Mouse (Mus musculus): ENCODE measurements around the gene Rnf34. TPM values are rescaled to one million over a fixed set of nuclear protein-coding genes. Genes with fewer than 3 reads are reported as not detected.

Rnf34 gene
- polyA plus RNA-seq (2015; fragmentation: Nextera tagmentation; extraction: Ambion mirVana), result 52.3 and 58.0 TPM in 2 replicates

- H3K4me2 ChIP-seq (ENCODE audit: low read length), result peak within 1 kb of the TSS; percentile 89
- H3K27ac ChIP-seq (ENCODE audit: low read length), result peak within 1 kb of the TSS; percentile 92
- H3K4me3 ChIP-seq (replicated peaks; ENCODE audit: low read length), result peak within 1 kb of the TSS; percentile 68
- peaks cover 22% of the 10 kb centered on the region for H3K4me1 ChIP-seq (replicated peaks; ENCODE audit: control insufficient read depth, insufficient read depth, low read length)
- WGBS, result under 1% methylated on average over 52 of the region's 61 CpGs
- H3K9me3 ChIP-seq (ENCODE audit: control insufficient read depth, low read length), result no peaks in the 10 kb centered on the region
- peak within 1 kb of the TSS; percentile 92 for H3K9ac ChIP-seq (replicated peaks; ENCODE audit: low read depth, low read length)
- no peaks in the 10 kb centered on the region for H3K36me3 ChIP-seq (ENCODE audit: control insufficient read depth, insufficient read depth)
- ATAC-seq, result peak; percentile 100
- H3K27me3 ChIP-seq (replicated peaks; ENCODE audit: control insufficient read depth, insufficient read depth, low read length), result no peaks in the 10 kb centered on the region
Observed at GRCm38 (mm10) chr5:122849521-122850318, at the start of gene Rnf34. Gene Rnf34 (plus strand): TSS chr5:122850048.

GRCm38 (mm10) chr5:122800345-122801010 lies 49.4 kb upstream of the Rnf34 start:
- H3K4me1 ChIP-seq (replicated peaks; ENCODE audit: control insufficient read depth, insufficient read depth, low read length), result peaks cover 22% of the 10 kb centered on the region
- peaks cover 47% of the 10 kb centered on the region for H3K36me3 ChIP-seq (ENCODE audit: control insufficient read depth, insufficient read depth)
- H3K4me2 ChIP-seq (ENCODE audit: low read length), result no peak overlapping the region
- H3K4me3 ChIP-seq (replicated peaks; ENCODE audit: low read length), result no peak overlapping the region
- no peaks in the 10 kb centered on the region for H3K9me3 ChIP-seq (ENCODE audit: control insufficient read depth, low read length)
- no peak for ATAC-seq
- no peak overlapping the region for H3K9ac ChIP-seq (replicated peaks; ENCODE audit: low read depth, low read length)
- H3K27ac ChIP-seq (ENCODE audit: low read length), result no peak overlapping the region
- WGBS, result 67% methylated on average over 13 of the region's 13 CpGs
- H3K27me3 ChIP-seq (replicated peaks; ENCODE audit: control insufficient read depth, insufficient read depth, low read length), result no peaks in the 10 kb centered on the region

GRCm38 (mm10) chr5:122801684-122802083 lies 48.2 kb upstream of the Rnf34 start:
- H3K27me3 ChIP-seq (replicated peaks; ENCODE audit: control insufficient read depth, insufficient read depth, low read length), result no peaks in the 10 kb centered on the region
- H3K9me3 ChIP-seq (ENCODE audit: control insufficient read depth, low read length), result no peaks in the 10 kb centered on the region
- no peak overlapping the region for H3K4me3 ChIP-seq (replicated peaks; ENCODE audit: low read length)
- ATAC-seq, result no peak
- H3K36me3 ChIP-seq (ENCODE audit: control insufficient read depth, insufficient read depth), result peaks cover 57% of the 10 kb centered on the region
- no peak overlapping the region for H3K4me2 ChIP-seq (ENCODE audit: low read length)
- no peak overlapping the region for H3K27ac ChIP-seq (ENCODE audit: low read length)
- no peak overlapping the region for H3K9ac ChIP-seq (replicated peaks; ENCODE audit: low read depth, low read length)
- peaks cover 22% of the 10 kb centered on the region for H3K4me1 ChIP-seq (replicated peaks; ENCODE audit: control insufficient read depth, insufficient read depth, low read length)
- WGBS, result 96% methylated on average over 8 of the region's 8 CpGs

- no peak overlapping the region for H3K9ac ChIP-seq (replicated peaks; ENCODE audit: low read depth, low read length)
- ATAC-seq, result no peak
- H3K27ac ChIP-seq (ENCODE audit: low read length), result no peak overlapping the region
- WGBS, result 78% methylated on average over 9 of the region's 9 CpGs
- H3K4me1 ChIP-seq (replicated peaks; ENCODE audit: control insufficient read depth, insufficient read depth, low read length), result peaks cover 22% of the 10 kb centered on the region
- H3K4me2 ChIP-seq (ENCODE audit: low read length), result no peak overlapping the region
- peaks cover 59% of the 10 kb centered on the region for H3K36me3 ChIP-seq (ENCODE audit: control insufficient read depth, insufficient read depth)
- H3K27me3 ChIP-seq (replicated peaks; ENCODE audit: control insufficient read depth, insufficient read depth, low read length), result no peaks in the 10 kb centered on the region
- no peak overlapping the region for H3K4me3 ChIP-seq (replicated peaks; ENCODE audit: low read length)
- H3K9me3 ChIP-seq (ENCODE audit: control insufficient read depth, low read length), result no peaks in the 10 kb centered on the region
Observed at GRCm38 (mm10) chr5:122802706-122803105, 47.1 kb upstream of the Rnf34 start.

- no peak for ATAC-seq
- no peaks in the 10 kb centered on the region for H3K9me3 ChIP-seq (ENCODE audit: control insufficient read depth, low read length)
- H3K4me2 ChIP-seq (ENCODE audit: low read length), result no peak overlapping the region
- H3K27me3 ChIP-seq (replicated peaks; ENCODE audit: control insufficient read depth, insufficient read depth, low read length), result no peaks in the 10 kb centered on the region
- H3K4me3 ChIP-seq (replicated peaks; ENCODE audit: low read length), result no peak overlapping the region
- 56% methylated on average over 3 of the region's 3 CpGs for WGBS
- no peak overlapping the region for H3K9ac ChIP-seq (replicated peaks; ENCODE audit: low read depth, low read length)
- no peak overlapping the region for H3K27ac ChIP-seq (ENCODE audit: low read length)
- H3K4me1 ChIP-seq (replicated peaks; ENCODE audit: control insufficient read depth, insufficient read depth, low read length), result no peaks in the 10 kb centered on the region
- H3K36me3 ChIP-seq (ENCODE audit: control insufficient read depth, insufficient read depth), result peaks cover 51% of the 10 kb centered on the region
Observed at GRCm38 (mm10) chr5:122805503-122805902, 44.3 kb upstream of the Rnf34 start.

- 89% methylated on average over 9 of the region's 9 CpGs for WGBS
- Histone ChIP-seq H3K9ac (replicated peaks; ENCODE audit: low read depth, low read length) (no peak overlapping the region), H3K4me2 (ENCODE audit: low read length) (no peak overlapping the region), H3K9me3 (ENCODE audit: control insufficient read depth, low read length) (no peaks in the 10 kb centered on the region), H3K27ac (ENCODE audit: low read length) (no peak overlapping the region), H3K27me3 (replicated peaks; ENCODE audit: control insufficient read depth, insufficient read depth, low read length) (no peaks in the 10 kb centered on the region), H3K4me3 (replicated peaks; ENCODE audit: low read length) (no peak overlapping the region), H3K36me3 (ENCODE audit: control insufficient read depth, insufficient read depth) (peaks cover 44% of the 10 kb centered on the region), H3K4me1 (replicated peaks; ENCODE audit: control insufficient read depth, insufficient read depth, low read length) (no peaks in the 10 kb centered on the region; the same call in 1 of the 2 replicates)
- ATAC-seq, result no peak
Observed at GRCm38 (mm10) chr5:122811364-122812079, 38.3 kb upstream of the Rnf34 start.

GRCm38 (mm10) chr5:122812699-122813098 lies 37.1 kb upstream of the Rnf34 start:
- 85% methylated on average over 3 of the region's 3 CpGs for WGBS
- Histone ChIP-seq H3K27ac (ENCODE audit: low read length) (no peak overlapping the region), H3K4me3 (replicated peaks; ENCODE audit: low read length) (no peak overlapping the region), H3K4me2 (ENCODE audit: low read length) (no peak overlapping the region), H3K9me3 (ENCODE audit: control insufficient read depth, low read length) (no peaks in the 10 kb centered on the region), H3K9ac (replicated peaks; ENCODE audit: low read depth, low read length) (no peak overlapping the region), H3K4me1 (replicated peaks; ENCODE audit: control insufficient read depth, insufficient read depth, low read length) (no peaks in the 10 kb centered on the region; the same call in 1 of the 2 replicates), H3K36me3 (ENCODE audit: control insufficient read depth, insufficient read depth) (peaks cover 40% of the 10 kb centered on the region), H3K27me3 (replicated peaks; ENCODE audit: control insufficient read depth, insufficient read depth, low read length) (no peaks in the 10 kb centered on the region)
- ATAC-seq, result no peak

- Histone ChIP-seq H3K4me2 (ENCODE audit: low read length) (peak within 1 kb of the TSS; percentile 65), H3K27ac (ENCODE audit: low read length) (peak within 1 kb of the TSS; percentile 94), H3K9ac (replicated peaks; ENCODE audit: low read depth, low read length) (peak within 1 kb of the TSS; percentile 81), H3K9me3 (ENCODE audit: control insufficient read depth, low read length) (no peaks in the 10 kb centered on the region), H3K4me1 (replicated peaks; ENCODE audit: control insufficient read depth, insufficient read depth, low read length) (peaks cover 15% of the 10 kb centered on the region), H3K27me3 (replicated peaks; ENCODE audit: control insufficient read depth, insufficient read depth, low read length) (no peaks in the 10 kb centered on the region), H3K36me3 (ENCODE audit: control insufficient read depth, insufficient read depth) (peaks cover 15% of the 10 kb centered on the region), H3K4me3 (replicated peaks; ENCODE audit: low read length) (peak within 1 kb of the TSS; percentile 92)
- WGBS, result under 1% methylated on average over 55 of the region's 55 CpGs
- ATAC-seq, result peak; percentile 100
Observed at GRCm38 (mm10) chr5:122820777-122821523, 28.9 kb upstream of the Rnf34 start, which contains the start of gene Anapc5. Gene Anapc5 (minus strand): TSS chr5:122821339.
